Mouse (Mus musculus) myocyte (in vitro differentiated cells): ENCODE results near the gene Cbr2.

Experiments used
- POLR2A ChIP-seq: IDR thresholded peaks from one replicate; pipeline ENCODE4 v1.6.1; 2011; ENCODE audit warnings: low read depth, mild to moderate bottlenecking, control low read depth, moderate library complexity; ENCODE audit not compliant: insufficient read length
- SRF ChIP-seq: IDR thresholded peaks from one replicate; pipeline ENCODE4 v1.6.1; 2011; ENCODE audit warnings: low read depth; ENCODE audit not compliant: control insufficient read depth, insufficient read length
- USF1 ChIP-seq: IDR thresholded peaks from one replicate; pipeline ENCODE4 v1.6.1; 2011; ENCODE audit warnings: low read depth, mild to moderate bottlenecking, control low read depth, moderate library complexity

DNA sequence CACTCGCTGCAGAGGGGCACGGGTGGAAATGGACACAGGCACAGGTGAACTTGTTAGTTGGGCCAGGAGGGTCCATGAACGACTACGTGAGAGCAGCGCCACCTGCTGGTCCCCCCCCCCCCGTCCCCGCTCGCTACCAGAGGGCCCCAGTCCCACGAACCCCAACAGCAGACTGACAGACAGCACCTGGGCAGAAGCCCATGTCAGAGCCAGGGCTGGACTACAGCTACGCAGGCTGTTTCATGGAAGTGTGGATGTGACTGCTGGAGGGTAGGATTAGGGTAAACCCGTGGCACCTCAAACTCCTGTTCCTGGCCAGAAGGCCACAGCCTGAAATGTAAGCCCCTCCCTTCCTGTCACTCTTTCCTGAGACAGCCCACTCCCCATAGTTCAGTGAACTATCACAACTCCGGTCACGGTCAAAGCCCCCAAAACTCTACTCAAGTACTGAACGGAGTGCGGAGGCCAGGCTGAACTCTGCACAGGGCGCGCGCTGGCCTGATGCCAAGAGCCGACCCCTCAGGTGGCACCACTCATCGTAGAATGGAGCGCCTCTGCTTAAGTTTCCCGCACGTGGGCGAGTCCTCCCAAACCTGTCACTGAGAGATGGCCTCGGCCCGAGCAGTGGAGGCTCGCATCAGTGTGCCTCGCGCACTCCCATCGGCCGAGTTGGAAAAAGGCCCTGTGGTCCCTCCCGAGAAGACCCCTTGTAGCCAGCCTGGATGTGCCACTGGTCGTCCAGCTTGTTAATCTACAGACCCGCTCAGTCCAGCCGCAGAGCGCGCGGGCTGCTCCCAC is 18.9 kb downstream of the Cbr2 start:
- TF ChIP-seq SRF (no peak), POLR2A (no peak), USF1 (no peak)
